Comparison of ENCODE assay signal across 19 mouse cellular contexts in genomic region chr11:99137385-99137784, GRCm38 (mm10). TPM values are rescaled to one million over a fixed set of nuclear protein-coding genes. Genes with fewer than 3 reads are reported as not detected.
"Had no signal": no experiment of that assay in that cellular context is flagged by ENCODE, and none has a peak within 500 bp of the region (broad histone marks: within the 10 kb centered on the region; RNA-seq: fewer than 3 reads in every experiment).

No protein-coding gene starts in this region.

- H3K27me3 ChIP-seq: lung, embryonic 15.5 days; midbrain, embryonic 13.5 days; midbrain, embryonic 15.5 days; neural tube, embryonic 13.5 days; neural tube, embryonic 15.5 days; stomach, embryonic 15.5 days had no signal

- H3K27ac ChIP-seq: lung, embryonic 15.5 days; macrophage; midbrain, embryonic 13.5 days; midbrain, embryonic 15.5 days; neural tube, embryonic 13.5 days; neural tube, embryonic 15.5 days; stomach, embryonic 15.5 days; stomach, postnatal 0 days had no signal

- H3K36me3 ChIP-seq: lung, embryonic 15.5 days; midbrain, embryonic 13.5 days; midbrain, embryonic 15.5 days; neural tube, embryonic 13.5 days; neural tube, embryonic 15.5 days; stomach, embryonic 15.5 days had no signal

- DNase-seq: liver, postnatal 0 days; lung, adult 2 months; lung, postnatal 14 days; lung, postnatal 36 days; retina, postnatal 1 day; right cerebral cortex, postnatal 14 days; thymus, adult 2 months; thymus, postnatal 25 days had no signal

- H3K9me3 ChIP-seq: lung, embryonic 15.5 days; megakaryocyte, embryonic 14.5 days; midbrain, embryonic 13.5 days; midbrain, embryonic 15.5 days; neural tube, embryonic 13.5 days; neural tube, embryonic 15.5 days; stomach, embryonic 15.5 days had no signal

- H3K4me3 ChIP-seq: lung, embryonic 15.5 days; megakaryocyte, embryonic 14.5 days; midbrain, embryonic 13.5 days; midbrain, embryonic 15.5 days; neural tube, embryonic 13.5 days; neural tube, embryonic 15.5 days; stomach, embryonic 15.5 days had no signal

RNA-seq across cellular contexts. Expression of gene Ccr7, which starts 17.5 kb away (rescaled TPM):
- total RNA-seq: midbrain, postnatal 0 days had no signal
- polyA plus RNA-seq: midbrain, embryonic 11.5 days; midbrain, embryonic 13.5 days; midbrain, embryonic 15.5 days; midbrain, postnatal 0 days; neural tube, embryonic 13.5 days; neural tube, embryonic 15.5 days had no signal
